Mouse (Mus musculus) neural tube, embryonic 11.5 days (tissue): ENCODE measurements at regions not wholly inside any gene's neighbourhood (a gene's known extent, or its start where the extent isn't known, plus 50 kb on each side); places are given as distances from the start of the nearest gene placed in this dataset.
A peak's percentile ranks its signal among the peaks of the same experiment; 100 is the strongest.

Experiments used
- ATAC-seq: fragments of 200-750 bp; cut with Nextera tagmentation; 2 replicates; pipeline ENCODE4 v1.8.0; 2017; ENCODE audit warnings: moderate number of reproducible peaks, mild to moderate bottlenecking, moderate TSS enrichment, moderate library complexity; ENCODE audit not compliant: insufficient read depth, low FRiP score, low TSS enrichment
- DNase-seq: peaks from one replicate; pipeline ENCODE4 v3.0.0-alpha.2; 2015; ENCODE audit warnings: low spot score
- H3K27ac ChIP-seq: fragments of 300-500 bp; sonication (generic); 2 replicates; pipeline ENCODE4 v1.5.1; 2014; ENCODE audit warnings: low read depth, mild to moderate bottlenecking, low read length
- H3K27me3 ChIP-seq: fragments of 300-500 bp; sonication (generic); 2 replicates; pipeline ENCODE4 v1.6.1; 2014; ENCODE audit warnings: mild to moderate bottlenecking, low read length, mixed read lengths; ENCODE audit not compliant: control insufficient read depth, insufficient read depth
- H3K36me3 ChIP-seq: fragments of 300-500 bp; sonication (generic); 2 replicates; pipeline ENCODE4 v1.6.1; 2014; ENCODE audit warnings: mild to moderate bottlenecking, low read length, moderate library complexity, mixed read lengths; ENCODE audit not compliant: control insufficient read depth, insufficient read depth
- H3K4me1 ChIP-seq: fragments of 300-500 bp; sonication (generic); 2 replicates; pipeline ENCODE4 v1.6.1; 2014; ENCODE audit warnings: low read length, mixed read lengths; ENCODE audit not compliant: control insufficient read depth, insufficient read depth
- H3K4me2 ChIP-seq: fragments of 300-500 bp; sonication (generic); 2 replicates; pipeline ENCODE4 v1.6.1; 2014; ENCODE audit warnings: low read depth, mild to moderate bottlenecking, moderate library complexity
- H3K4me3 ChIP-seq: fragments of 300-500 bp; sonication (generic); 2 replicates; pipeline ENCODE4 v1.5.1; 2014; ENCODE audit warnings: low read depth, low read length
- H3K9ac ChIP-seq: fragments of 300-500 bp; sonication (generic); 2 replicates; pipeline ENCODE4 v1.6.1; 2014; ENCODE audit warnings: mild to moderate bottlenecking, low read length
- H3K9me3 ChIP-seq: fragments of 300-500 bp; sonication (generic); 2 replicates; pipeline ENCODE4 v1.6.1; 2016; ENCODE audit warnings: low read length; ENCODE audit not compliant: control insufficient read depth
- WGBS: fragments of 180-500 bp; shearing (Covaris S2); extraction: QIAGEN DNeasy Blood & Tissue Kit; methylation state at CpG from one replicate; pipeline ENCODE4 v1.1.7; 2014; 5-methylcytosine and 5-hydroxymethylcytosine counted together

- Histone ChIP-seq H3K4me2 (no peak overlapping the region), H3K36me3 (no peaks in the 10 kb centered on the region), H3K4me3 (no peak overlapping the region), H3K27me3 (no peaks in the 10 kb centered on the region), H3K9ac (no peak overlapping the region), H3K9me3 (no peaks in the 10 kb centered on the region), H3K4me1 (no peaks in the 10 kb centered on the region), H3K27ac (no peak overlapping the region)
- DNase-seq = no peak
- WGBS = 44% methylated on average over 3 of the region's 3 CpGs
- ATAC-seq = peak; percentile 56; the same call in 1 of the 2 replicates
Observed at GRCm38 (mm10) chr2:82616185-82616584, 327.2 kb upstream of the Fsip2 start.

- ATAC-seq = 0 out of 2 replicates have a peak, but pooled peaks have one; percentile 51
Observed at GRCm38 (mm10) chr2:82620553-82620952, 322.9 kb upstream of the Fsip2 start.

DNA sequence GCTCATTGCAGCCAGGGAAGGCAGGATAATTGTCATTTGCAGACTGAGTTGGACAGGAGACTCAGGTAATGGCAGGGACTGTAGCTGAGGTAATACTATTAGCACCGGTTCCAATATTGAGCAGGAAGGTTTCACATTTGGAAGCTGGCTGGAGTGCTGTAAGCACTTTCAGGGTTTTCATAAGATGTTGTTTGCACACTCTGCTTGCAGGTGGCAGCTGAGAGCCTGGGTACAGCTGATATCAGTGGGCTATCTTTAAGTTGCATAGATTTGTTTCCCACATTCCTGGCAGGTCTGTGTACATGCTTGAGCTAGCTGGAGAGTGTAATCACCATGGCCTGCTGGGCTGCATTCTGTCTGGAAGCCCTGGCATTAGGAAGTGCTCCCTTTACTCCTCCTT is 299.0 kb upstream of the Fsip2 start:
- no peak overlapping the region for H3K27ac ChIP-seq
- no peaks in the 10 kb centered on the region for H3K27me3 ChIP-seq
- ATAC-seq = no peak
- WGBS = 96% methylated on average over 1 of the region's 1 CpGs
- no peak overlapping the region for H3K4me2 ChIP-seq
- no peak for DNase-seq
- H3K4me1 ChIP-seq = no peaks in the 10 kb centered on the region
- no peak overlapping the region for H3K4me3 ChIP-seq
- no peaks in the 10 kb centered on the region for H3K36me3 ChIP-seq
- H3K9me3 ChIP-seq = no peaks in the 10 kb centered on the region
- H3K9ac ChIP-seq = no peak overlapping the region

More at GRCm38 (mm10) chr2:82620553-82620952, 322.9 kb upstream of the Fsip2 start:
- H3K27ac ChIP-seq = no peak overlapping the region
- peak; percentile 19 for DNase-seq
- 29% methylated on average over 1 of the region's 1 CpGs for WGBS
- no peak overlapping the region for H3K4me2 ChIP-seq
- no peaks in the 10 kb centered on the region for H3K36me3 ChIP-seq
- no peak overlapping the region for H3K4me3 ChIP-seq
- no peaks in the 10 kb centered on the region for H3K27me3 ChIP-seq
- H3K4me1 ChIP-seq = no peaks in the 10 kb centered on the region
- H3K9ac ChIP-seq = no peak overlapping the region
- H3K9me3 ChIP-seq = no peaks in the 10 kb centered on the region
